Mouse (Mus musculus): ENCODE results near the gene Rad51b.

Rad51b gene

GRCm38 (mm10) chr12:79493481-79493880, 196.4 kb downstream of the Rad51b start:
- no peaks in the 10 kb centered on the region for H3K9me3 ChIP-seq (ENCODE audit: low read length)
- H3K4me3 ChIP-seq (replicated peaks; ENCODE audit: low read length), result no peak overlapping the region
- H3K27me3 ChIP-seq (ENCODE audit: insufficient read depth, low read length), result no peaks in the 10 kb centered on the region
- H3K36me3 ChIP-seq (ENCODE audit: insufficient read depth, low read length), result no peaks in the 10 kb centered on the region
- TF ChIP-seq POU5F1 (IDR thresholded peaks at IDR 0.05; ENCODE audit: borderline replicate concordance, low read length), result no peak
- TF ChIP-seq NANOG (IDR thresholded peaks at IDR 0.05; ENCODE audit: borderline replicate concordance, low read length), result no peak
- TF ChIP-seq CTCF (conservative IDR thresholded peaks at IDR 0.05; ENCODE audit: low read length), result no peak
- H3K4me1 ChIP-seq (replicated peaks; ENCODE audit: low read depth, low read length), result no peaks in the 10 kb centered on the region

GRCm38 (mm10) chr12:79498326-79498725, 201.2 kb downstream of the Rad51b start:
- TF ChIP-seq POU5F1 (IDR thresholded peaks at IDR 0.05; ENCODE audit: borderline replicate concordance, low read length) (no peak), NANOG (IDR thresholded peaks at IDR 0.05; ENCODE audit: borderline replicate concordance, low read length) (no peak), CTCF (conservative IDR thresholded peaks at IDR 0.05; ENCODE audit: low read length) (no peak)
- Histone ChIP-seq H3K4me3 (replicated peaks; ENCODE audit: low read length) (no peak overlapping the region), H3K27me3 (ENCODE audit: insufficient read depth, low read length) (no peaks in the 10 kb centered on the region), H3K9me3 (ENCODE audit: low read length) (no peaks in the 10 kb centered on the region), H3K4me1 (replicated peaks; ENCODE audit: low read depth, low read length) (no peaks in the 10 kb centered on the region), H3K36me3 (ENCODE audit: insufficient read depth, low read length) (no peaks in the 10 kb centered on the region)

- Histone ChIP-seq H3K27me3 (ENCODE audit: insufficient read depth, low read length) (no peaks in the 10 kb centered on the region), H3K4me1 (replicated peaks; ENCODE audit: low read depth, low read length) (0 out of 2 replicates have a peak, but pooled peaks cover 4% of the 10 kb centered on the region)
- no peak for TF ChIP-seq POU5F1 (IDR thresholded peaks at IDR 0.05; ENCODE audit: borderline replicate concordance, low read length)
- no peak for TF ChIP-seq CTCF (conservative IDR thresholded peaks at IDR 0.05; ENCODE audit: low read length)
- no peak for TF ChIP-seq NANOG (IDR thresholded peaks at IDR 0.05; ENCODE audit: borderline replicate concordance, low read length)
Observed at GRCm38 (mm10) chr12:79499809-79500208, 202.7 kb downstream of the Rad51b start.

GRCm38 (mm10) chr12:79501877-79502276, 204.8 kb downstream of the Rad51b start:
- Histone ChIP-seq H3K4me1 (replicated peaks; ENCODE audit: low read depth, low read length) (0 out of 2 replicates have a peak, but pooled peaks cover 4% of the 10 kb centered on the region), H3K36me3 (ENCODE audit: insufficient read depth, low read length) (no peaks in the 10 kb centered on the region), H3K27me3 (ENCODE audit: insufficient read depth, low read length) (no peaks in the 10 kb centered on the region), H3K4me3 (replicated peaks; ENCODE audit: low read length) (no peak overlapping the region), H3K9me3 (ENCODE audit: low read length) (no peaks in the 10 kb centered on the region)
- no peak for TF ChIP-seq NANOG (IDR thresholded peaks at IDR 0.05; ENCODE audit: borderline replicate concordance, low read length)
- TF ChIP-seq POU5F1 (IDR thresholded peaks at IDR 0.05; ENCODE audit: borderline replicate concordance, low read length), result no peak
- no peak for TF ChIP-seq CTCF (conservative IDR thresholded peaks at IDR 0.05; ENCODE audit: low read length)

More at GRCm38 (mm10) chr12:79499809-79500208, 202.7 kb downstream of the Rad51b start:
- Histone ChIP-seq H3K4me3 (replicated peaks; ENCODE audit: low read length) (no peak overlapping the region), H3K36me3 (ENCODE audit: insufficient read depth, low read length) (no peaks in the 10 kb centered on the region), H3K9me3 (ENCODE audit: low read length) (no peaks in the 10 kb centered on the region)

GRCm38 (mm10) chr12:79502862-79503581, 205.9 kb downstream of the Rad51b start:
- Histone ChIP-seq H3K4me3 (replicated peaks; ENCODE audit: low read length) (no peak overlapping the region), H3K27me3 (ENCODE audit: insufficient read depth, low read length) (no peaks in the 10 kb centered on the region), H3K4me1 (replicated peaks; ENCODE audit: low read depth, low read length) (0 out of 2 replicates have a peak, but pooled peaks cover 4% of the 10 kb centered on the region), H3K9me3 (ENCODE audit: low read length) (no peaks in the 10 kb centered on the region), H3K36me3 (ENCODE audit: insufficient read depth, low read length) (0 out of 2 replicates have a peak, but pooled peaks cover 2% of the 10 kb centered on the region)
- TF ChIP-seq POU5F1 (IDR thresholded peaks at IDR 0.05; ENCODE audit: borderline replicate concordance, low read length) (no peak), CTCF (conservative IDR thresholded peaks at IDR 0.05; ENCODE audit: low read length) (no peak), NANOG (IDR thresholded peaks at IDR 0.05; ENCODE audit: borderline replicate concordance, low read length) (no peak)

- Histone ChIP-seq H3K27me3 (ENCODE audit: insufficient read depth, low read length) (no peaks in the 10 kb centered on the region), H3K4me1 (replicated peaks; ENCODE audit: low read depth, low read length) (0 out of 2 replicates have a peak, but pooled peaks cover 4% of the 10 kb centered on the region), H3K4me3 (replicated peaks; ENCODE audit: low read length) (no peak overlapping the region), H3K36me3 (ENCODE audit: insufficient read depth, low read length) (0 out of 2 replicates have a peak, but pooled peaks cover 4% of the 10 kb centered on the region), H3K9me3 (ENCODE audit: low read length) (no peaks in the 10 kb centered on the region)
- TF ChIP-seq POU5F1 (IDR thresholded peaks at IDR 0.05; ENCODE audit: borderline replicate concordance, low read length) (no peak), NANOG (IDR thresholded peaks at IDR 0.05; ENCODE audit: borderline replicate concordance, low read length) (no peak), CTCF (conservative IDR thresholded peaks at IDR 0.05; ENCODE audit: low read length) (no peak)
Observed at GRCm38 (mm10) chr12:79503582-79504515, 206.8 kb downstream of the Rad51b start.

GRCm38 (mm10) chr12:79504641-79505040, 207.6 kb downstream of the Rad51b start:
- Histone ChIP-seq H3K9me3 (ENCODE audit: low read length) (no peaks in the 10 kb centered on the region), H3K27me3 (ENCODE audit: insufficient read depth, low read length) (no peaks in the 10 kb centered on the region), H3K36me3 (ENCODE audit: insufficient read depth, low read length) (0 out of 2 replicates have a peak, but pooled peaks cover 4% of the 10 kb centered on the region), H3K4me3 (replicated peaks; ENCODE audit: low read length) (no peak overlapping the region), H3K4me1 (replicated peaks; ENCODE audit: low read depth, low read length) (0 out of 2 replicates have a peak, but pooled peaks cover 4% of the 10 kb centered on the region)
- TF ChIP-seq CTCF (conservative IDR thresholded peaks at IDR 0.05; ENCODE audit: low read length) (no peak), NANOG (IDR thresholded peaks at IDR 0.05; ENCODE audit: borderline replicate concordance, low read length) (no peak), POU5F1 (IDR thresholded peaks at IDR 0.05; ENCODE audit: borderline replicate concordance, low read length) (no peak)

GRCm38 (mm10) chr12:79506421-79506820, 209.3 kb downstream of the Rad51b start:
- TF ChIP-seq NANOG (IDR thresholded peaks at IDR 0.05; ENCODE audit: borderline replicate concordance, low read length) (no peak), CTCF (conservative IDR thresholded peaks at IDR 0.05; ENCODE audit: low read length) (no peak), POU5F1 (IDR thresholded peaks at IDR 0.05; ENCODE audit: borderline replicate concordance, low read length) (no peak)
- Histone ChIP-seq H3K27me3 (ENCODE audit: insufficient read depth, low read length) (no peaks in the 10 kb centered on the region), H3K4me1 (replicated peaks; ENCODE audit: low read depth, low read length) (0 out of 2 replicates have a peak, but pooled peaks cover 4% of the 10 kb centered on the region), H3K4me3 (replicated peaks; ENCODE audit: low read length) (no peak overlapping the region), H3K36me3 (ENCODE audit: insufficient read depth, low read length) (0 out of 2 replicates have a peak, but pooled peaks cover 4% of the 10 kb centered on the region), H3K9me3 (ENCODE audit: low read length) (no peaks in the 10 kb centered on the region)

Measured in E14TG2a.4 (cell line).